Mouse (Mus musculus) adrenal gland (tissue): ENCODE data around the gene Nrg3.

Source experiments
- microRNA-seq, 2 experiments: library from miRNA; unstranded; fragments of <30 nt; microRNA quantifications; one replicate each; pipeline ENCODE4; 2019

The Nrg3 gene

Small RNA genes lying within 50 kb of the gene (microRNA-seq; reads per million reads assigned to microRNA genes)
- 0 reads per million in 2 experiments for gene Gm27332
